Mouse (Mus musculus): Measurements from ENCODE around the gene Sdf2l1. TPM values are rescaled to one million over a fixed set of nuclear protein-coding genes. Genes with fewer than 3 reads are reported as not detected.

The Sdf2l1 gene
- polyA plus RNA-seq, 2 experiments, result 35.8 to 38.8 TPM

GRCm38 (mm10) chr16:17102630-17103220, 29.5 kb downstream of the Sdf2l1 start:
- ATAC-seq (ENCODE audit: low FRiP score, low read depth), result peak; percentile 25; the same call in 1 of the 2 replicates
- Histone ChIP-seq H3K27me3 (ENCODE audit: control insufficient read depth, insufficient read depth, low read length) (no peaks in the 10 kb centered on the region), H3K4me1 (ENCODE audit: control insufficient read depth, insufficient read depth, low read length) (no peaks in the 10 kb centered on the region), H3K9ac (ENCODE audit: low read depth, low read length, severe bottlenecking) (no peak overlapping the region), H3K4me2 (replicated peaks; ENCODE audit: low read depth, low read length, severe bottlenecking) (no peak overlapping the region), H3K4me3 (replicated peaks; ENCODE audit: low read length) (no peak overlapping the region), H3K27ac (replicated peaks; ENCODE audit: low read depth, low read length) (no peak overlapping the region; the same call in 1 of the 2 replicates), H3K9me3 (ENCODE audit: control insufficient read depth, low read length) (no peaks in the 10 kb centered on the region), H3K36me3 (ENCODE audit: control insufficient read depth, insufficient read depth, low read length) (peaks cover 79% of the 10 kb centered on the region)
- TF ChIP-seq POLR2A (IDR thresholded peaks at IDR 0.05; ENCODE audit: borderline replicate concordance, extremely low read depth, insufficient read depth, insufficient read length), result no peak
- WGBS, result 54% methylated on average over 7 of the region's 7 CpGs
- DNase-seq (ENCODE audit: low spot score), result no peak

- H3K4me2 ChIP-seq (replicated peaks; ENCODE audit: low read depth, low read length, severe bottlenecking), result no peak overlapping the region
- no peak overlapping the region for H3K27ac ChIP-seq (replicated peaks; ENCODE audit: low read depth, low read length)
- ATAC-seq (ENCODE audit: low FRiP score, low read depth) (no peak), DNase-seq (ENCODE audit: low spot score) (no peak)
- no peak overlapping the region for H3K9ac ChIP-seq (ENCODE audit: low read depth, low read length, severe bottlenecking)
- no peak for TF ChIP-seq POLR2A (IDR thresholded peaks at IDR 0.05; ENCODE audit: borderline replicate concordance, extremely low read depth, insufficient read depth, insufficient read length)
- no peaks in the 10 kb centered on the region for H3K9me3 ChIP-seq (ENCODE audit: control insufficient read depth, low read length)
- peaks cover 91% of the 10 kb centered on the region for H3K36me3 ChIP-seq (ENCODE audit: control insufficient read depth, insufficient read depth, low read length)
- H3K4me1 ChIP-seq (ENCODE audit: control insufficient read depth, insufficient read depth, low read length), result no peaks in the 10 kb centered on the region
- no peaks in the 10 kb centered on the region for H3K27me3 ChIP-seq (ENCODE audit: control insufficient read depth, insufficient read depth, low read length)
- WGBS, result 95% methylated on average over 3 of the region's 3 CpGs
- no peak overlapping the region for H3K4me3 ChIP-seq (replicated peaks; ENCODE audit: low read length)
These were observed 35.2 kb downstream of the Sdf2l1 start for GRCm38 (mm10) chr16:17096938-17097337.

- DNase-seq (ENCODE audit: low spot score), result no peak
- H3K4me1 ChIP-seq (ENCODE audit: control insufficient read depth, insufficient read depth, low read length), result no peaks in the 10 kb centered on the region
- H3K4me2 ChIP-seq (replicated peaks; ENCODE audit: low read depth, low read length, severe bottlenecking), result no peak overlapping the region
- H3K9me3 ChIP-seq (ENCODE audit: control insufficient read depth, low read length), result no peaks in the 10 kb centered on the region
- TF ChIP-seq POLR2A (IDR thresholded peaks at IDR 0.05; ENCODE audit: borderline replicate concordance, extremely low read depth, insufficient read depth, insufficient read length), result no peak
- peaks cover 99% of the 10 kb centered on the region for H3K36me3 ChIP-seq (ENCODE audit: control insufficient read depth, insufficient read depth, low read length)
- no peaks in the 10 kb centered on the region for H3K27me3 ChIP-seq (ENCODE audit: control insufficient read depth, insufficient read depth, low read length)
- WGBS, result 76% methylated on average over 3 of the region's 3 CpGs
- no peak for ATAC-seq (ENCODE audit: low FRiP score, low read depth)
- H3K27ac ChIP-seq (replicated peaks; ENCODE audit: low read depth, low read length), result no peak overlapping the region
- no peak overlapping the region for H3K9ac ChIP-seq (ENCODE audit: low read depth, low read length, severe bottlenecking)
- H3K4me3 ChIP-seq (replicated peaks; ENCODE audit: low read length), result no peak overlapping the region
These were observed 43.8 kb downstream of the Sdf2l1 start for GRCm38 (mm10) chr16:17088346-17088745.

GRCm38 (mm10) chr16:17086669-17087193, 45.5 kb downstream of the Sdf2l1 start:
- H3K27me3 ChIP-seq (ENCODE audit: control insufficient read depth, insufficient read depth, low read length), result no peaks in the 10 kb centered on the region
- no peak for DNase-seq (ENCODE audit: low spot score)
- H3K4me3 ChIP-seq (replicated peaks; ENCODE audit: low read length), result no peak overlapping the region
- no peaks in the 10 kb centered on the region for H3K9me3 ChIP-seq (ENCODE audit: control insufficient read depth, low read length)
- H3K9ac ChIP-seq (ENCODE audit: low read depth, low read length, severe bottlenecking), result no peak overlapping the region
- H3K4me2 ChIP-seq (replicated peaks; ENCODE audit: low read depth, low read length, severe bottlenecking), result no peak overlapping the region
- TF ChIP-seq POLR2A (IDR thresholded peaks at IDR 0.05; ENCODE audit: borderline replicate concordance, extremely low read depth, insufficient read depth, insufficient read length), result no peak
- H3K27ac ChIP-seq (replicated peaks; ENCODE audit: low read depth, low read length), result no peak overlapping the region
- WGBS, result 80% methylated on average over 13 of the region's 13 CpGs
- ATAC-seq (ENCODE audit: low FRiP score, low read depth), result no peak
- no peaks in the 10 kb centered on the region for H3K4me1 ChIP-seq (ENCODE audit: control insufficient read depth, insufficient read depth, low read length)
- peaks cover 94% of the 10 kb centered on the region for H3K36me3 ChIP-seq (ENCODE audit: control insufficient read depth, insufficient read depth, low read length)

GRCm38 (mm10) chr16:17086241-17086640, 45.9 kb downstream of the Sdf2l1 start:
- no peak overlapping the region for H3K27ac ChIP-seq (replicated peaks; ENCODE audit: low read depth, low read length)
- peaks cover 89% of the 10 kb centered on the region for H3K36me3 ChIP-seq (ENCODE audit: control insufficient read depth, insufficient read depth, low read length)
- no peaks in the 10 kb centered on the region for H3K27me3 ChIP-seq (ENCODE audit: control insufficient read depth, insufficient read depth, low read length)
- H3K4me1 ChIP-seq (ENCODE audit: control insufficient read depth, insufficient read depth, low read length), result no peaks in the 10 kb centered on the region
- H3K9ac ChIP-seq (ENCODE audit: low read depth, low read length, severe bottlenecking), result no peak overlapping the region
- no peak for DNase-seq (ENCODE audit: low spot score)
- no peak for ATAC-seq (ENCODE audit: low FRiP score, low read depth)
- no peak for TF ChIP-seq POLR2A (IDR thresholded peaks at IDR 0.05; ENCODE audit: borderline replicate concordance, extremely low read depth, insufficient read depth, insufficient read length)
- H3K4me3 ChIP-seq (replicated peaks; ENCODE audit: low read length), result no peak overlapping the region
- H3K4me2 ChIP-seq (replicated peaks; ENCODE audit: low read depth, low read length, severe bottlenecking), result no peak overlapping the region
- WGBS, result 88% methylated on average over 3 of the region's 3 CpGs
- H3K9me3 ChIP-seq (ENCODE audit: control insufficient read depth, low read length), result no peaks in the 10 kb centered on the region

All from limb, embryonic 14.5 days (tissue).